Mouse (Mus musculus): Measurements from ENCODE around the gene Meis1.

GRCm38 (mm10) chr11:18996767-18997166 lies 22.0 kb downstream of the Meis1 start:
- TF ChIP-seq POLR2A (IDR thresholded peaks at IDR 0.05; ENCODE audit: insufficient read depth, low read depth, low read length) = no peak
- no peak for TF ChIP-seq CTCF (IDR thresholded peaks at IDR 0.05; ENCODE audit: insufficient read depth, low read depth, low read length)
